Mouse (Mus musculus) midbrain, embryonic 13.5 days (tissue): ENCODE results near the gene Gm9944. TPM values are rescaled to one million over a fixed set of nuclear protein-coding genes. Genes with fewer than 3 reads are reported as not detected.

ENCODE experiments used
- ATAC-seq: fragments of 200-750 bp; cut with Nextera tagmentation; 2 replicates; pipeline ENCODE4 v1.8.0; 2017; ENCODE audit warnings: mild to moderate bottlenecking, moderate TSS enrichment, moderate library complexity
- H3K27ac ChIP-seq: fragments of 300-500 bp; sonication (generic); 2 replicates; pipeline ENCODE4 v1.5.1; 2015; ENCODE audit warnings: inconsistent platforms, mild to moderate bottlenecking, moderate library complexity
- H3K27me3 ChIP-seq: fragments of 300-500 bp; sonication (generic); 2 replicates; pipeline ENCODE4 v1.6.1; 2015; ENCODE audit warnings: mild to moderate bottlenecking, inconsistent platforms
- H3K36me3 ChIP-seq: fragments of 300-500 bp; sonication (generic); 2 replicates; pipeline ENCODE4 v1.6.1; 2015; ENCODE audit warnings: mild to moderate bottlenecking, inconsistent platforms
- H3K4me1 ChIP-seq: fragments of 300-500 bp; sonication (generic); replicated peaks from 2 replicates; pipeline ENCODE4 v1.6.1; 2015; ENCODE audit warnings: inconsistent platforms
- H3K4me2 ChIP-seq: fragments of 300-500 bp; sonication (generic); replicated peaks from 2 replicates; pipeline ENCODE4 v1.6.1; 2015; ENCODE audit warnings: moderate library complexity, mild to moderate bottlenecking, inconsistent platforms
- H3K4me3 ChIP-seq: fragments of 300-500 bp; sonication (generic); replicated peaks from 2 replicates; pipeline ENCODE4 v1.5.1; 2015; ENCODE audit warnings: mild to moderate bottlenecking, inconsistent platforms
- H3K9ac ChIP-seq: fragments of 300-500 bp; sonication (generic); replicated peaks from 2 replicates; pipeline ENCODE4 v1.6.1; 2015; ENCODE audit warnings: mild to moderate bottlenecking, inconsistent platforms
- H3K9me3 ChIP-seq: fragments of 300-500 bp; sonication (generic); 2 replicates; pipeline ENCODE4 v1.6.1; 2016; ENCODE audit warnings: mild to moderate bottlenecking, inconsistent platforms
- WGBS: fragments of 180-500 bp; shearing (Covaris S2); methylation state at CpG from one replicate; pipeline ENCODE4 v1.1.7; 2015; 5-methylcytosine and 5-hydroxymethylcytosine counted together
- polyA plus RNA-seq: library from polyadenylated mRNA; unstranded; fragments of >200 nt; fragmentation: Nextera tagmentation; extraction: Ambion mirVana; gene quantifications from 2 replicates; pipeline ENCODE4 v1.2.1, GENCODE M21; 2015

The Gm9944 gene
- polyA plus RNA-seq, 1 experiment from 2014 or later, result not detected

DNA sequence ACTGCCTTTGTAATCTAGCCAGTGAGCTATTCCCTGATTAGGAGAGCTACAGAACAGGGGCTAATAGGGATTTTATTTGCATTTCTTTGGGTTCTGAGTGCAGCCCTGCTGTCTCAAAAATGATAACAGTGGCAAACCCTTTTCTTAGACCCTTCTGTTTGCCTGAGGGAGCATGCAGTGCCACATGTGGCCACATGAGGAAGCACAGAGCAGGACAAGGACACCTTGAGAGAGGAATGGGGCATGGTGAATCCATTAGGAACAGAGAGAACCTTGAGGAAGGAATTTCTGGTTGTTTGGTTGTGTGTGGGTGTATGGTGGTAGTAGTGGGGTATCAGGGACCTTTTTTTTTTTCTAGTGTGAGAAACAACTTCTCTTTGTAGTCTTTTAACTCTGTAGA, 32.5 kb downstream of the Gm9944 start:
- Histone ChIP-seq H3K36me3 (no peaks in the 10 kb centered on the region), H3K9ac (no peak overlapping the region), H3K4me3 (no peak overlapping the region), H3K27ac (no peak overlapping the region), H3K9me3 (peaks cover 47% of the 10 kb centered on the region), H3K27me3 (no peaks in the 10 kb centered on the region), H3K4me2 (no peak overlapping the region), H3K4me1 (no peaks in the 10 kb centered on the region)
- ATAC-seq, result no peak

DNA sequence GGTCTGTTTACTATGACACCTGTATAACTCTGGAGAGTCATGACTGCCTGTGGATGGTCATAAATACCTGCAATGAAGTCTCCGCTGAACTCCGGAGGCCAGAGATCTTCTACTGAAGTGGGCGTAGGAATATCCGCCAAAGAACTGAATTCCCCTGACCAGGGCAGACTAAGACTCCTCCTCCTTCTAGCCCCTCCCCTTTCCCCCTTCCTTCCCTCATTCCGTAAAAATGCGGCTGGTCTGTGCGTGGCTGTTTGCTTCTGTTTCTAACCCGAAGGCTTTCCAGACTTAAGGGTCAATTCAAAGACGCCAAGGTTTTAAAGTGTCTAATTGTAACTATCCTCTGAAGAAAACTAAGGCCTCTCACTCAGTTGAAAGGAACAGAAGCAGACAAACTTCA, 44.8 kb downstream of the Gm9944 start, which contains the start of gene Pramef12:
Gene Pramef12, minus strand, starts transcription at position 175 of the 400 bp plus-strand sequence.
- H3K9ac ChIP-seq, result no peak within 1 kb of the TSS
- H3K36me3 ChIP-seq, result no peaks in the 10 kb centered on the region
- no peak for ATAC-seq
- no peak within 1 kb of the TSS for H3K4me2 ChIP-seq
- no peaks in the 10 kb centered on the region for H3K27me3 ChIP-seq
- H3K27ac ChIP-seq, result no peak within 1 kb of the TSS
- peaks cover 9% of the 10 kb centered on the region for H3K9me3 ChIP-seq
- no peaks in the 10 kb centered on the region for H3K4me1 ChIP-seq
- WGBS, result 82% methylated on average over 9 of the region's 9 CpGs
- H3K4me3 ChIP-seq, result no peak within 1 kb of the TSS

DNA sequence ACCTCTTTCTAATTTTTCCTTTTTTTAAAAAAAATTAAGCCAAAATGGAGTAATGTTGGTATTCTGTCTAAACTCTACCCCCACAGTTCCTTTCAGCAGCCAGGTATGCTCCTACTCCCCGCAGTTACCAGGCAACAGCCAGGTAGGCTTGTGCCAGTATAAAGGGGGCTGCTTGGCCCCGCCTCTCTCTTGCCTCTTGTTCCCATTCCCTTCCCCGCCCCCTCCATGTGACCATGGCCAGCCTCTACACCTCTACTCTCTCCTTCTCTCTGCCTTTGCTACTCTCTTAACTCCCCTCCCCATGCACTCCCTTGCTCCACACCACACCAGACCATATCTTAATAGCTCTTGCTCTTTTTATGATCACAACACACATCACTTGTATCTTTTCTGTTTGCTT, 46.9 kb downstream of the Gm9944 start:
- WGBS, result 54% methylated on average over 3 of the region's 3 CpGs
- Histone ChIP-seq H3K9me3 (peaks cover 8% of the 10 kb centered on the region), H3K4me2 (no peak overlapping the region), H3K27ac (no peak overlapping the region), H3K36me3 (no peaks in the 10 kb centered on the region), H3K27me3 (no peaks in the 10 kb centered on the region), H3K4me1 (no peaks in the 10 kb centered on the region), H3K4me3 (no peak overlapping the region), H3K9ac (no peak overlapping the region)
- ATAC-seq, result no peak

DNA sequence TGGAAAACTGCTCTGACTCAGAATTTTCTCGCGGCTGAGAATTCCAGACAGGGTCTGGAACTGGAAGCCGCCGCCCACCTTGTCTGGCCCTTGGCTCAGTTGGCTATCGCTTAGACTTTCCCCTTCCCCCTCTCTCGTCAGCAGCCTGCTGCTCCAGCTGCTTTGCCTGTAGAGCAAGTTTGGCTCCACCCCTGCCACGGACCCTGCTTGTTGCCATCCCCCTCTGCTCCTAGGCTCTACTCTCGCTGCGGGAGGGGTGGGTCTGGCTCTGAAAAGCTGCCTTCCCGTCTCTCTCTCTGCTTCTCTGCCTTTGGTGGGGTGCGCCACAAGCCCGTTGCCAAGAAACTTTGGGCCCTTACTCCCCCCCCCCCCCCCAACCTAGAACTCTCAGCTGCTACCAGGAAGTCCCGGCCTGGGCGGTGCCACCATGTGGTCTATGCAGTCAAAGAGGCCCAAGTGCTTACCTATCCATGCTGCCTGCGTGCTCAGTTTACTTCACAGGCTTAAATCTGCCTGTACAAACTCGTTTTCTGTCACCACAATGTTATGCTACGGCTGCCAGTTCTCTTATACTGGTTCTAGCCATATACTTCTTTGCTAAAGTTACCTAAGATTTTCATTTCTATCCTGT, 48.5 kb downstream of the Gm9944 start:
- 10% methylated on average over 15 of the region's 17 CpGs for WGBS
- ATAC-seq, result no peak
- H3K4me2 ChIP-seq, result peak overlapping the region; percentile 27

More for the DNA sequence above, 48.5 kb downstream of the Gm9944 start:
- H3K4me3 ChIP-seq, result no peak overlapping the region
- H3K9ac ChIP-seq, result no peak overlapping the region
- no peaks in the 10 kb centered on the region for H3K4me1 ChIP-seq
- H3K36me3 ChIP-seq, result no peaks in the 10 kb centered on the region
- H3K27me3 ChIP-seq, result no peaks in the 10 kb centered on the region
- no peak overlapping the region for H3K27ac ChIP-seq
- peaks cover 7% of the 10 kb centered on the region for H3K9me3 ChIP-seq

Other genes starting within 250 kb of the Gm9944 start
- gene C87977, start 240.0 kb downstream of the Gm9944 start, polyA plus RNA-seq, result not detected in 2 replicates
- gene Pramel5, start 172.8 kb downstream of the Gm9944 start, polyA plus RNA-seq, result not detected in 2 replicates
- not detected in 2 replicates for gene Gm13128, start 123.1 kb downstream of the Gm9944 start, polyA plus RNA-seq
- gene Gm13119, start 95.4 kb downstream of the Gm9944 start, polyA plus RNA-seq, result not detected in 2 replicates
- gene Pramef20, start 75.4 kb downstream of the Gm9944 start, polyA plus RNA-seq, result not detected in 2 replicates
- 0.09 TPM in 1 of 2 replicates, not detected in the other for gene Pramef12, start 44.9 kb downstream of the Gm9944 start, polyA plus RNA-seq
- gene 1700012P22Rik, start 14.5 kb downstream of the Gm9944 start, polyA plus RNA-seq, result not detected in 2 replicates
- gene Aadacl3, start 10.4 kb upstream of the Gm9944 start, polyA plus RNA-seq, result not detected in 2 replicates
- not detected in 2 replicates for gene 9430007A20Rik, start 66.5 kb upstream of the Gm9944 start, polyA plus RNA-seq
- gene Gm13124, start 111.8 kb upstream of the Gm9944 start, polyA plus RNA-seq, result not detected in 2 replicates
- gene Aadacl4, start 160.4 kb upstream of the Gm9944 start, polyA plus RNA-seq, result not detected in 2 replicates
- not detected in 2 replicates for gene Gm436, start 233.1 kb upstream of the Gm9944 start, polyA plus RNA-seq